Mouse (Mus musculus) embryonic fibroblast, embryonic 13.5 days (primary cell): ENCODE measurements around the gene Lmod1. TPM values are rescaled to one million over a fixed set of nuclear protein-coding genes. Genes with fewer than 3 reads are reported as not detected.

Experiments
- H3K27ac ChIP-seq: 2 replicates; pipeline ENCODE4 v1.5.1; 2012; ENCODE audit warnings: low read length, control low read depth, inconsistent platforms; ENCODE audit not compliant: insufficient read depth
- H3K4me1 ChIP-seq: 2 replicates; pipeline ENCODE4 v1.6.1; 2011; ENCODE audit warnings: low read length; ENCODE audit not compliant: control insufficient read depth, insufficient read depth
- H3K4me3 ChIP-seq: 2 replicates; pipeline ENCODE4 v1.5.1; 2011; ENCODE audit warnings: mild to moderate bottlenecking, control low read depth, low read length; ENCODE audit not compliant: insufficient read depth
- CTCF ChIP-seq: IDR thresholded peaks from 2 replicates; pipeline ENCODE4 v1.5.1; 2011; ENCODE audit warnings: mild to moderate bottlenecking, control low read depth, low read length, moderate library complexity, borderline replicate concordance; ENCODE audit not compliant: insufficient read depth
- POLR2A ChIP-seq: IDR thresholded peaks from 2 replicates; pipeline ENCODE4 v1.6.1; 2011; ENCODE audit warnings: low read depth, mild to moderate bottlenecking, control low read depth, low read length, moderate library complexity
- polyA plus RNA-seq: library from polyadenylated mRNA; stranded (reverse); fragments of >200 nt; gene quantifications from 2 replicates; pipeline ENCODE4 v1.2.4, GENCODE M21; 2011; ENCODE audit warnings: low read depth; ENCODE audit not compliant: missing spikeins, insufficient read length

Gene Lmod1
- polyA plus RNA-seq, 1 experiment: 47.9 TPM

GRCm38 (mm10) chr1:135401452-135402110, 77.0 kb downstream of the Lmod1 start:
- Histone ChIP-seq H3K27ac (no peak overlapping the region), H3K4me3 (no peak overlapping the region), H3K4me1 (peaks cover 5% of the 10 kb centered on the region)
- TF ChIP-seq CTCF (no peak), POLR2A (no peak)

GRCm38 (mm10) chr1:135405356-135405755, 80.7 kb downstream of the Lmod1 start:
- H3K4me1 ChIP-seq: peaks cover 5% of the 10 kb centered on the region
- TF ChIP-seq CTCF: no peak
- no peak for TF ChIP-seq POLR2A
- no peak overlapping the region for H3K4me3 ChIP-seq
- H3K27ac ChIP-seq: no peak overlapping the region

DNA sequence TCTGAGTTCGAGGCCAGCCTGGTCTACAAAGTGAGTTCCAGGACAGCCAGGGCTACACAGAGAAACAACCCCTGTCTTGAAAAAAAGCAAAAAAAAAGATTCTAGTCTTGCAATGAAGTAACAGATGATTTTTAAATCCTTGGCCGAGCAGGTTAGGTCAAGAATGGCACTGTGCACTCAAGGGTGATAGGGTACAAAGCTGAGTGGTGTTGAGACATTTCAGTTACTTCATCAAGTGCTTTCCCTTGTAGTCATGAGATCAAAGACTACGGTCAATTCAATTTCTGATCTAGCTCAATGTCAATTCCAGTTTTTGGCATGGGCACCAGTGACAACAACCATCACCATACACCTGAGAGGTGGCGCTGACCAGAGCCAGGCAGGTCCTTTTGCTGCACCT, 84.4 kb downstream of the Lmod1 start:
- TF ChIP-seq POLR2A (no peak), CTCF (no peak)
- no peak overlapping the region for H3K27ac ChIP-seq
- H3K4me3 ChIP-seq: no peak overlapping the region
- peaks cover 14% of the 10 kb centered on the region for H3K4me1 ChIP-seq

- no peak overlapping the region for H3K4me3 ChIP-seq
- H3K27ac ChIP-seq: peak overlapping the region; percentile 90
- peaks cover 14% of the 10 kb centered on the region for H3K4me1 ChIP-seq
- TF ChIP-seq CTCF (no peak), POLR2A (no peak)
These were observed 86.4 kb downstream of the Lmod1 start for GRCm38 (mm10) chr1:135410967-135411366.

GRCm38 (mm10) chr1:135412130-135412529, 87.5 kb downstream of the Lmod1 start:
- Histone ChIP-seq H3K4me3 (no peak overlapping the region), H3K27ac (no peak overlapping the region), H3K4me1 (peaks cover 14% of the 10 kb centered on the region)
- no peak for TF ChIP-seq CTCF
- TF ChIP-seq POLR2A: no peak

GRCm38 (mm10) chr1:135413996-135414395, 89.4 kb downstream of the Lmod1 start:
- no peak overlapping the region for H3K4me3 ChIP-seq

More at GRCm38 (mm10) chr1:135413996-135414395, 89.4 kb downstream of the Lmod1 start:
- H3K4me1 ChIP-seq: peaks cover 14% of the 10 kb centered on the region
- no peak for TF ChIP-seq POLR2A
- TF ChIP-seq CTCF: no peak
- H3K27ac ChIP-seq: no peak overlapping the region

Other genes with a start within 250 kb of the Lmod1 start
- gene Lgr6, start 219.5 kb upstream of the Lmod1 start, polyA plus RNA-seq: 2.3 TPM in 2 replicates
- 0.79 and 0.85 TPM in 2 replicates for gene Ptpn7, start 192.1 kb upstream of the Lmod1 start, polyA plus RNA-seq
- gene Arl8a, start 178.0 kb upstream of the Lmod1 start, polyA plus RNA-seq: 115 and 141 TPM in 2 replicates
- not detected in 2 replicates for gene Gpr37l1, start 157.1 kb upstream of the Lmod1 start, polyA plus RNA-seq
- not detected in 2 replicates for gene Elf3, start 66.2 kb upstream of the Lmod1 start, polyA plus RNA-seq
- 49.3 and 58.6 TPM in 2 replicates for gene Rnpep, start 40.7 kb upstream of the Lmod1 start, polyA plus RNA-seq
- 108 and 181 TPM in 2 replicates for gene Timm17a, start 11.0 kb upstream of the Lmod1 start, polyA plus RNA-seq
- gene Shisa4, start 50.4 kb downstream of the Lmod1 start, polyA plus RNA-seq: 82.8 and 101 TPM in 2 replicates
- 174 and 187 TPM in 2 replicates for gene Ipo9, start 105.7 kb downstream of the Lmod1 start, polyA plus RNA-seq